ENCODE assay signal across 35 mouse cellular contexts in the genomic region with DNA sequence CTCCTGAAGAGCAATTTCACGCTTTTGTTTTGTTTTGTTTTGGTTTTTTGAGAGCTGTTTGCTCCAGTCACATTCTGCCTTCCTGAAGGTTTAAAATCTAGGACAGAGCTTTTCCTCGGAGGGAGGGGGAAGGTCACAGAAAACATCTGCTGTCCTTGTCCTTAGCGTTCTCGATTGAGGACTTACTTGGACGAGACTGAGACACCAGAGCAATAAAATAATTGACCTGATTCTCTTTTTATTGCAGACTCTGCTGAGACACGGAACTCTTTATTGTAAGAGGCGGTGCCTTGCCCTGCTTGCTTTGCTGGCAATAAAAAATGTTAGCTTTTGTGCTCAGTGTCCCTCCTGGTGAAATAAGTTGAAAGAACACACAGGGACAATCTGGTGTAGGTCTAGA. TPM values are rescaled to one million over a fixed set of nuclear protein-coding genes. Genes with fewer than 3 reads are reported as not detected.
A peak's percentile ranks its signal among the peaks of the same experiment; 100 is the strongest.
DNase-seq lines count a peak whose midpoint lies in the region; ATAC-seq and TF ChIP-seq lines count a peak whose summit lies in the region.
"Had no signal": no experiment of that assay in that cellular context is flagged by ENCODE, and none has a peak within 500 bp of the region (broad histone marks: within the 10 kb centered on the region; RNA-seq: fewer than 3 reads in every experiment).

No protein-coding gene starts in this region.

- ATAC-seq in kidney, postnatal 0 days (replicated peaks; ENCODE audit: low FRiP score, low read depth), result no peak
- ATAC-seq: forebrain, embryonic 14.5 days; hindbrain, postnatal 0 days; midbrain, embryonic 15.5 days; Patski had no signal

- no peak overlapping the region for H3K9ac ChIP-seq in kidney, postnatal 0 days (ENCODE audit: low read depth, low read length)
- H3K9ac ChIP-seq: embryonic facial prominence, embryonic 12.5 days; hindbrain, embryonic 12.5 days; liver, embryonic 14.5 days; lung, embryonic 14.5 days; midbrain, embryonic 15.5 days; neural tube, embryonic 15.5 days had no signal

- no peaks in the 10 kb centered on the region for H3K36me3 ChIP-seq in kidney, postnatal 0 days (ENCODE audit: insufficient read depth, low read length)
- H3K36me3 ChIP-seq: embryonic facial prominence, embryonic 12.5 days; hindbrain, embryonic 12.5 days; midbrain, embryonic 10.5 days; midbrain, embryonic 15.5 days; neural tube, embryonic 15.5 days had no signal

- 29% methylated on average over 7 of the region's 7 CpGs for WGBS in kidney, postnatal 0 days
- WGBS in large intestine, adult 2 months, result 8% methylated on average over 7 of the region's 7 CpGs

- no peak for TF ChIP-seq CTCF in kidney, postnatal 0 days (IDR thresholded peaks at IDR 0.05; ENCODE audit: low read depth)

- H3K4me1 ChIP-seq in kidney, postnatal 0 days (replicated peaks; ENCODE audit: insufficient read depth, low read length), result peaks cover 8% of the 10 kb centered on the region; the same call in 1 of the 2 replicates

- DNase-seq in adrenal gland, adult 8-10 months, result peak; percentile 39
- DNase-seq in adrenal gland, postnatal 10 days, result no peak
- DNase-seq in kidney, postnatal 0 days (ENCODE audit: low spot score), result peak; percentile 55
- DNase-seq in kidney, postnatal 25 days, result no peak
- peak; percentile 66 for DNase-seq in brain, adult 2 months (ENCODE audit: low read depth, low spot score)
- DNase-seq in large intestine, adult 2 months (ENCODE audit: low read depth, low spot score), result peak; percentile 73
- no peak for DNase-seq in ovary, postnatal 10 days (ENCODE audit: low spot score)
- DNase-seq: cerebellum, adult 9-10 months; embryo, embryonic 11 days; gastrocnemius, postnatal 25 days; heart, adult 18-20 months; heart, postnatal 36 days; kidney, adult 11 months; kidney, postnatal 4 days; layer of hippocampus, adult 9-11 months; liver; lung, embryonic 14.5 days; right cerebral cortex, postnatal 25 days; spleen, adult 18-20 months; thymus, adult 2 months; thymus, postnatal 36 days had no signal

- H3K27ac ChIP-seq in kidney, postnatal 0 days, result no peak overlapping the region
- H3K27ac ChIP-seq: embryonic facial prominence, embryonic 12.5 days; hindbrain, embryonic 12.5 days; hindbrain, postnatal 0 days; liver, embryonic 14.5 days; midbrain, embryonic 10.5 days; midbrain, embryonic 15.5 days; neural tube, embryonic 15.5 days had no signal

- no peak overlapping the region for H3K4me3 ChIP-seq in kidney, postnatal 0 days (replicated peaks; ENCODE audit: low read depth, low read length)
- H3K4me3 ChIP-seq: embryonic facial prominence, embryonic 12.5 days; hindbrain, embryonic 12.5 days; midbrain, embryonic 10.5 days; midbrain, embryonic 15.5 days; neural tube, embryonic 15.5 days had no signal

- no peaks in the 10 kb centered on the region for H3K9me3 ChIP-seq in kidney, postnatal 0 days (replicated peaks; ENCODE audit: low read length)
- H3K9me3 ChIP-seq: embryonic facial prominence, embryonic 12.5 days; hindbrain, embryonic 12.5 days; midbrain, embryonic 10.5 days; midbrain, embryonic 15.5 days; neural tube, embryonic 15.5 days had no signal

- no peaks in the 10 kb centered on the region for H3K27me3 ChIP-seq in kidney, postnatal 0 days (ENCODE audit: insufficient read depth, low read length)
- H3K27me3 ChIP-seq: embryonic facial prominence, embryonic 12.5 days; hindbrain, embryonic 12.5 days had no signal

- H3K4me2 ChIP-seq in kidney, postnatal 0 days (ENCODE audit: low read length), result no peak overlapping the region
- H3K4me2 ChIP-seq: embryonic facial prominence, embryonic 12.5 days; heart, embryonic 11.5 days; hindbrain, embryonic 12.5 days; lung, embryonic 14.5 days; midbrain, embryonic 15.5 days; neural tube, embryonic 15.5 days had no signal

RNA-seq across cellular contexts. Expression of gene Kcng4, which starts 4.3 kb away (rescaled TPM):
- total RNA-seq in adrenal gland, adult 8-10 months (2022), result 1 to 10 TPM in 2 of 4 experiments, under 1 TPM in 2; 0.58 to 1.5 (median 1.2) TPM
- under 1 TPM; 0.42 to 0.79 TPM for total RNA-seq in adrenal gland, postnatal 10 days (2021)
- 0.14 and 0.28 TPM in 2 replicates for polyA plus RNA-seq in kidney, postnatal 0 days (2015; fragmentation: Nextera tagmentation; extraction: Ambion mirVana)
- 0.86 and 0.89 TPM in 2 replicates for polyA plus RNA-seq in large intestine, adult 2 months (2012; rRNA removed)
- total RNA-seq: megakaryocyte progenitor cell, adult 5-6 weeks; MEL had no signal
- polyA plus RNA-seq: heart, embryonic 11.5 days; hindbrain, embryonic 12.5 days; limb, embryonic 11.5 days; liver, embryonic 14.5 days; lung, embryonic 14.5 days had no signal

RNA-seq across cellular contexts. Expression of gene Wfdc1, which starts 26.4 kb away (rescaled TPM):
- total RNA-seq in adrenal gland, adult 8-10 months (2022), result 10 to 100 TPM in 3 of 4 experiments, 1 to 10 TPM in 1; 9.0 to 14.0 (median 12.8) TPM
- 10 to 100 TPM; 15.4 to 17.4 TPM for total RNA-seq in adrenal gland, postnatal 10 days (2021)
- 6.2 and 6.9 TPM in 2 replicates for polyA plus RNA-seq in kidney, postnatal 0 days (2015; fragmentation: Nextera tagmentation; extraction: Ambion mirVana)
- polyA plus RNA-seq in large intestine, adult 2 months (2012; rRNA removed), result 26.6 and 26.8 TPM in 2 replicates
- total RNA-seq: megakaryocyte progenitor cell, adult 5-6 weeks; MEL had no signal
- polyA plus RNA-seq: limb, embryonic 11.5 days; Patski had no signal

RNA-seq across cellular contexts. Expression of gene Adad2, which starts 27.3 kb away (rescaled TPM):
- total RNA-seq in adrenal gland, adult 8-10 months (2022), result not detected
- total RNA-seq in adrenal gland, postnatal 10 days (2021), result not detected
- polyA plus RNA-seq in kidney, postnatal 0 days (2015; fragmentation: Nextera tagmentation; extraction: Ambion mirVana), result not detected in 2 replicates
- polyA plus RNA-seq in large intestine, adult 2 months (2012; rRNA removed), result 0.12 and 0.62 TPM in 2 replicates
- total RNA-seq: heart, adult 18-20 months; heart, postnatal 36 days; left cerebral cortex, postnatal 10 days; megakaryocyte progenitor cell, adult 5-6 weeks; MEL had no signal
- polyA plus RNA-seq: heart, embryonic 11.5 days; liver, embryonic 14.5 days; lung, embryonic 14.5 days; Patski had no signal

RNA-seq across cellular contexts. Expression of gene Taf1c, which starts 34.8 kb away (rescaled TPM):
- 10 to 100 TPM; 13.1 to 16.3 (median 15.3) TPM for total RNA-seq in adrenal gland, adult 8-10 months (2022)
- total RNA-seq in adrenal gland, postnatal 10 days (2021), result 10 to 100 TPM; 10.1 to 13.0 TPM
- polyA plus RNA-seq in kidney, postnatal 0 days (2015; fragmentation: Nextera tagmentation; extraction: Ambion mirVana), result 8.3 and 8.7 TPM in 2 replicates
- 19.2 and 21.5 TPM in 2 replicates for polyA plus RNA-seq in large intestine, adult 2 months (2012; rRNA removed)

Comparison
In these comparisons a context has a peak if more than half of its experiments do, and no peak if none do; other contexts are left out.
1. DNase-seq: peak in adrenal gland, adult 8-10 months (single experiment), kidney, postnatal 0 days (single experiment), brain, adult 2 months (single experiment) and large intestine, adult 2 months (single experiment); none in adrenal gland, postnatal 10 days (single experiment), kidney, postnatal 25 days (0 of 2) and ovary, postnatal 10 days (single experiment).